Mouse (Mus musculus): ENCODE data around the gene Rftn1.

DNA sequence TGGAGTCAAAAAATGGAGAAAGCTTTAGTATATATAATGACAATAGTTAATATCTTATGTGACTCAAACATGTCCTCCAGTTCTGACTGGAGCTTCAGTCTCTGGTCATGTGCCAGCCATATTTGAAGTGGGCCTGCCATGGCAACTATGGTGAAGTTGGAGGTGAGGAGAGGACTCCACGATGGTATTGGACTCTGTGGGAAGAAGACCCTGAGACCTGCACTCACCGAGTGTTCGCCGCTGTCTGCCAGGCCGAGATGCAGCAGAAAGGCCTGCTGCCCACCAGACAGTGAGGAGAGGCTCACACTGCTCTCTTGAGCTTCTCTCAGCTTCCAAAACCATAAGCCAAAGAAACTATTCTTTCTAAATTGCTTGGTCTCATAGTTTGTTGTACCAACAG, 43.5 kb upstream of the Rftn1 start:
- no peak for TF ChIP-seq POLR2A (IDR thresholded peaks at IDR 0.05; ENCODE audit: extremely low read depth, insufficient read depth, low read length)
- no peak for TF ChIP-seq CTCF (IDR thresholded peaks at IDR 0.05; ENCODE audit: extremely low read depth, insufficient read depth, low read length)
